Mouse (Mus musculus) midbrain, embryonic 14.5 days (tissue): ENCODE measurements around the gene Kdm7a. TPM values are rescaled to one million over a fixed set of nuclear protein-coding genes. Genes with fewer than 3 reads are reported as not detected.
A peak's percentile ranks its signal among the peaks of the same experiment; 100 is the strongest.

ENCODE experiments used
- ATAC-seq: fragments of 200-750 bp; cut with Nextera tagmentation; 2 replicates; pipeline ENCODE4 v1.8.0; 2017; ENCODE audit warnings: moderate number of reproducible peaks, moderate library complexity; ENCODE audit not compliant: low FRiP score, low TSS enrichment
- DNase-seq: peaks from one replicate; pipeline ENCODE4 v3.0.0-alpha.2; 2015
- H3K27ac ChIP-seq: fragments of 300-500 bp; sonication (generic); replicated peaks from 2 replicates; pipeline ENCODE4 v1.5.1; 2014; ENCODE audit warnings: mild to moderate bottlenecking, low read depth, low read length, moderate library complexity
- H3K27me3 ChIP-seq: fragments of 300-500 bp; sonication (generic); 2 replicates; pipeline ENCODE4 v1.6.1; 2014; ENCODE audit warnings: low read length, control low read depth, mixed read lengths; ENCODE audit not compliant: control insufficient read depth, insufficient read depth
- H3K36me3 ChIP-seq: fragments of 300-500 bp; sonication (generic); 2 replicates; pipeline ENCODE4 v1.6.1; 2014; ENCODE audit warnings: low read length, control low read depth; ENCODE audit not compliant: control insufficient read depth, insufficient read depth
- H3K4me1 ChIP-seq: fragments of 300-500 bp; sonication (generic); 2 replicates; pipeline ENCODE4 v1.6.1; 2014; ENCODE audit warnings: mild to moderate bottlenecking, antibody characterized with exemption, low read length, control low read depth; ENCODE audit not compliant: control insufficient read depth, insufficient read depth
- H3K4me2 ChIP-seq: fragments of 300-500 bp; sonication (generic); 2 replicates; pipeline ENCODE4 v1.6.1; 2014; ENCODE audit warnings: mild to moderate bottlenecking, low read length, moderate library complexity
- H3K4me3 ChIP-seq: fragments of 300-500 bp; sonication (generic); replicated peaks from 2 replicates; pipeline ENCODE4 v1.5.1; 2014; ENCODE audit warnings: low read depth, low read length
- H3K9ac ChIP-seq: fragments of 300-500 bp; sonication (generic); replicated peaks from 2 replicates; pipeline ENCODE4 v1.6.1; 2014; ENCODE audit warnings: mild to moderate bottlenecking, low read length, moderate library complexity
- H3K9me3 ChIP-seq: fragments of 300-500 bp; sonication (generic); 2 replicates; pipeline ENCODE4 v1.6.1; 2016; ENCODE audit warnings: low read length, control low read depth, mixed read lengths; ENCODE audit not compliant: control insufficient read depth
- WGBS: fragments of 180-500 bp; shearing (Covaris S2); extraction: QIAGEN DNeasy Blood & Tissue Kit; methylation state at CpG from one replicate; pipeline ENCODE4 v1.1.7; 2014; 5-methylcytosine and 5-hydroxymethylcytosine counted together
- polyA plus RNA-seq: library from polyadenylated mRNA; unstranded; fragments of >200 nt; fragmentation: Nextera tagmentation; extraction: Ambion mirVana; gene quantifications from 2 replicates; pipeline ENCODE4 v1.2.1, GENCODE M21; 2014

The Kdm7a gene
- polyA plus RNA-seq = 6.4 and 10.7 TPM in 2 replicates

DNA sequence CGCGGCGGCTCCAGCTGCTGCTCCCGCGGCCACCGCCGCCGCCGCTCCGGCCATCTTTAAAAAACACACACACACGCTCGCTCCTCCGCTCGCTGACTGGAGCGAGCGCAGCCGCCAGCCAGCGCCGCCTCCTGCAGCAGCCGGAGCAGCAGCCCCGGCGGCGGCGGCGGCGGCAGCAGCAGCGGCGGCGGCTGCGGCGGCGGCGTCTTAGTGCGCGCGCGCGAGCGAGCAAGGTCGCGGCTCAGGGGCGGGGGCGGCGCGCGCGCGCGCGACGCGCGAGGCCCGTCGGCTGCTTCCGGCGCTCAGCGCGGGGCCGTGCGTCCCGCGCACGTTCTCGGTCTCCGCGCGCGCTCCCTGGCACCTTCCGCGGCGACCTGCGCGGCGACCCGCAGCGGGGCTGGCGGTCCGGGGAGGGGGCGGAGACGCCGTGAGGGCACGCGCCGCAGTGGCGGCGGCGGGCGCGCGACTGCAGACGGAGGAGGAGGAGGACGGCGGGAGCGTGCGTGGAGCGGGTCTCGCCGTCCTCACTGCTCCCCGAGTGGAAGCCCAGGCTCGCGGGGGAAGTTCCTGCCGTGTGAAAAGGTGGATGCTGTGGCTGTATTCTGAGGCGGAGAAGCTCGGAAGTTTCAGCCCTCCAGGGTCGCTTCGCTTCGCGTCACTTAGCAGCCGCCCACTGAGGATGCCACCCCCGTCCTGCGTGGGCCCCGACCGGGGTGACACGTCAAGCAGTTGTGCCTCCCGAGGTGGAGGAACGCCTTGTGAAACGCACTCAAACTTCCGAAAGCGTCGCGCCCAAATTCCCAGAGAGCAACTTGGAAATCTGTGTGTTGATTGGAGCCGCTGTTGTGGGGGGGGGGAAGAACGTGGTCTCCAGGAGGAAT, at the start of gene Kdm7a:
Gene Kdm7a (minus strand): TSS at position 209 of the 881 bp plus-strand sequence.
- peak; percentile 97 for DNase-seq
- 0 out of 2 replicates have a peak, but pooled peaks cover 11% of the 10 kb centered on the region for H3K4me1 ChIP-seq
- H3K9ac ChIP-seq = peak within 1 kb of the TSS; percentile 96
- H3K27ac ChIP-seq = peak within 1 kb of the TSS; percentile 98
- WGBS = under 1% methylated on average over 94 of the region's 124 CpGs
- no peaks in the 10 kb centered on the region for H3K36me3 ChIP-seq
- peak; percentile 88 for ATAC-seq
- no peaks in the 10 kb centered on the region for H3K9me3 ChIP-seq
- peak within 1 kb of the TSS; percentile 96 for H3K4me3 ChIP-seq
- H3K27me3 ChIP-seq = no peaks in the 10 kb centered on the region
- H3K4me2 ChIP-seq = peak within 1 kb of the TSS; percentile 81

DNA sequence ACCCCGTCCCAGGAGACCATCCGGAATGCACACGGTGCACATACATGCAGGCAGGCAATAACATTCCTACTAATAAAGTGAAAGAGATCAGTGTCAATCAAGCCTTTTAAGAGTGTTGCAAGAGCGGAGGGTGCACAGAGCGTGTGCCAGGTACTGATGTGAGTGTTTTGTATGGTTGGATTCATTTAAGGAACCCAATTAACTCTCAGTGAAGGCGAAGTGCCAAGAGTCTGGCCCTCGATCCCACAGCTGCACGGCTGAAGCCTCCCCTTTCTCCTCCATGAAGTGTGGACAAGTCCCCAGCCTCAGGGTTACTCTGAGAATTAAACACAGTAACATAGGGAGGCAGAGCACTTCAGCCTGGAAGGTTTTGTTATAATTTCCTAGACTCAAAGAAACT, 48.7 kb upstream of the Kdm7a start:
- WGBS = 65% methylated on average over 8 of the region's 8 CpGs
- Histone ChIP-seq H3K4me2 (no peak overlapping the region), H3K4me3 (no peak overlapping the region), H3K9me3 (no peaks in the 10 kb centered on the region), H3K36me3 (no peaks in the 10 kb centered on the region), H3K27ac (0 out of 2 replicates have a peak overlapping the region, but pooled peaks have one; percentile 13), H3K27me3 (no peaks in the 10 kb centered on the region), H3K9ac (no peak overlapping the region), H3K4me1 (peaks cover 6% of the 10 kb centered on the region; the same call in 1 of the 2 replicates)
- ATAC-seq (no peak), DNase-seq (no peak)

DNA sequence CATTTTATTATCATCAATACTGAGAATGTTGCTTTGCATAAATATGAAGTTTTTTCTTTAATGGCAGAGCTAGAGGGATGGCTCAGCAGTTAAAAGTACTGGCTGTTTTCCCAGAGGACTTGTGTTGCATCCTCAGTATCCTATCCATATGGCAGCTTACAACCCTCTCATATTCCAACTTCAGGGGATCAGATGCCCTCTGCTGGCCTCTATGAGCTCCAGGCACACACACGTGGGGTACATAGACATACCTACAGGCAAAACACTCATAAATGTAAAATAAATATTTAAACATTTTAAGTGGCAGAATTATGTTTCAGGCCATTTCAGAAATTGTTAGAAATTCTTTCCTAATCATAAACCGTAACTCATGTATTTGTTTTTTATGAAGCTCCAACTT, 43.5 kb upstream of the Kdm7a start:
- Histone ChIP-seq H3K9ac (no peak overlapping the region), H3K27me3 (no peaks in the 10 kb centered on the region), H3K4me2 (no peak overlapping the region), H3K4me3 (no peak overlapping the region), H3K9me3 (no peaks in the 10 kb centered on the region), H3K27ac (no peak overlapping the region), H3K36me3 (no peaks in the 10 kb centered on the region), H3K4me1 (no peaks in the 10 kb centered on the region)
- ATAC-seq (no peak), DNase-seq (no peak)
- WGBS = 91% methylated on average over 2 of the region's 2 CpGs

GRCm38 (mm10) chr6:39249176-39249770, 42.7 kb upstream of the Kdm7a start:
- ATAC-seq (no peak), DNase-seq (no peak)
- Histone ChIP-seq H3K4me1 (no peaks in the 10 kb centered on the region), H3K36me3 (no peaks in the 10 kb centered on the region), H3K4me2 (no peak overlapping the region), H3K4me3 (no peak overlapping the region), H3K9ac (no peak overlapping the region), H3K27me3 (no peaks in the 10 kb centered on the region), H3K9me3 (no peaks in the 10 kb centered on the region), H3K27ac (no peak overlapping the region)
- 61% methylated on average over 16 of the region's 16 CpGs for WGBS

DNA sequence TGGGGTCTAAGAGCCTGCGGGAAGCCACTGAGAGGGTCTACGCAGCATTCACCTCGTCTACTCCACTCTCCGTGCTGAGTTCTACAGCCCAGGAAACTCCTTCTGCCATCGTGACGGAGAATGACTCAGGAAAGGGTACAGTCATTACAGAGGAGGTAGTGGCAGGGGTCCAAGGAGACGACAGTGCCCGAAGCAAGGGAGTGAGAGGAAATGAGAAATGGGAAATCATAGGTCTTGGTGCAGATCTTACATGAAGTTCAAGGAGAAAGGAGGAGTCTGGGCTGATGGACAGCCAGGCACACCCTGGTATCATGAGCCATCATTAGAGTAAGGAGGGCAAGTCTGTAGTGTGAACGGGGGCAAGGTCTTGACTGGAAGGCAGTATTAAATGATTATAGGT, 37.5 kb upstream of the Kdm7a start:
- Histone ChIP-seq H3K27me3 (no peaks in the 10 kb centered on the region), H3K36me3 (no peaks in the 10 kb centered on the region), H3K4me2 (no peak overlapping the region), H3K27ac (no peak overlapping the region), H3K9ac (no peak overlapping the region), H3K9me3 (no peaks in the 10 kb centered on the region), H3K4me1 (0 out of 2 replicates have a peak, but pooled peaks cover 12% of the 10 kb centered on the region), H3K4me3 (no peak overlapping the region)
- 82% methylated on average over 9 of the region's 9 CpGs for WGBS
- ATAC-seq (no peak), DNase-seq (no peak)

- Histone ChIP-seq H3K4me1 (0 out of 2 replicates have a peak, but pooled peaks cover 12% of the 10 kb centered on the region), H3K36me3 (no peaks in the 10 kb centered on the region), H3K9ac (no peak overlapping the region), H3K4me2 (no peak overlapping the region), H3K27me3 (no peaks in the 10 kb centered on the region), H3K4me3 (no peak overlapping the region), H3K9me3 (no peaks in the 10 kb centered on the region), H3K27ac (peak overlapping the region; percentile 37; the same call in 1 of the 2 replicates)
- no peak for DNase-seq
- ATAC-seq = no peak
- 85% methylated on average over 8 of the region's 8 CpGs for WGBS
Measured at GRCm38 (mm10) chr6:39243511-39243961, 36.9 kb upstream of the Kdm7a start.

- WGBS = 49% methylated on average over 8 of the region's 8 CpGs
- peak; percentile 86 for DNase-seq
- no peaks in the 10 kb centered on the region for H3K27me3 ChIP-seq
- peak; percentile 83 for ATAC-seq
- H3K4me3 ChIP-seq = no peak overlapping the region
- H3K36me3 ChIP-seq = no peaks in the 10 kb centered on the region
- peak overlapping the region; percentile 41; the same call in 1 of the 2 replicates for H3K27ac ChIP-seq
- H3K4me1 ChIP-seq = 0 out of 2 replicates have a peak, but pooled peaks cover 12% of the 10 kb centered on the region
- H3K4me2 ChIP-seq = no peak overlapping the region
- H3K9me3 ChIP-seq = no peaks in the 10 kb centered on the region
- no peak overlapping the region for H3K9ac ChIP-seq
Measured at GRCm38 (mm10) chr6:39242718-39243471, 36.3 kb upstream of the Kdm7a start.

- Histone ChIP-seq H3K9me3 (no peaks in the 10 kb centered on the region), H3K27me3 (no peaks in the 10 kb centered on the region), H3K4me1 (0 out of 2 replicates have a peak, but pooled peaks cover 12% of the 10 kb centered on the region), H3K36me3 (no peaks in the 10 kb centered on the region), H3K9ac (no peak overlapping the region), H3K4me3 (no peak overlapping the region), H3K27ac (no peak overlapping the region), H3K4me2 (no peak overlapping the region)
- ATAC-seq (no peak), DNase-seq (no peak)
- 86% methylated on average over 4 of the region's 4 CpGs for WGBS
Measured at GRCm38 (mm10) chr6:39241421-39241891, 34.9 kb upstream of the Kdm7a start.
